Mouse (Mus musculus) lung, adult 2 months (tissue): ENCODE measurements around the gene Prph2.

Experiments
- CTCF ChIP-seq: fragments of 200-500 bp; IDR thresholded peaks from 2 replicates; pipeline ENCODE4 v1.5.1; 2011; ENCODE audit warnings: mild to moderate bottlenecking, low read length, control low read depth; ENCODE audit not compliant: insufficient read depth
- POLR2A ChIP-seq: fragments of 200-500 bp; IDR thresholded peaks from 2 replicates; pipeline ENCODE4 v1.6.1; 2011; ENCODE audit warnings: low read depth, mild to moderate bottlenecking, control low read depth, low read length, borderline replicate concordance; ENCODE audit errors: extremely low read depth

- TF ChIP-seq CTCF (no peak), POLR2A (no peak)
Observed at GRCm38 (mm10) chr17:46895426-46895825, 14.8 kb upstream of the Prph2 start.
